Mouse (Mus musculus) layer of hippocampus, postnatal 25 days (tissue): Measurements from ENCODE around the gene Uqcc3. TPM values are rescaled to one million over a fixed set of nuclear protein-coding genes. Genes with fewer than 3 reads are reported as not detected.
"Not testable (repeated sequence)": the region's sequence is repeated elsewhere in the genome, so short reads cannot be mapped to it uniquely, and the experiment has no call there.

Experiments used
- DNase-seq, 2 experiments: peaks; one replicate each; pipeline ENCODE4 v3.0.0; 2022; ENCODE audit warnings: mixed read lengths in 2 of 2, low spot score in 1 of 2; ENCODE audit errors: extremely low spot score in 1 of 2
- total RNA-seq, 2 experiments: library from RNA; stranded (reverse); gene quantifications; 2 replicates each; pipeline ENCODE4 v1.2.3; 2021

Uqcc3 gene
- total RNA-seq, 2 experiments from 2014 or later: 31.2 to 36.4 TPM

DNA sequence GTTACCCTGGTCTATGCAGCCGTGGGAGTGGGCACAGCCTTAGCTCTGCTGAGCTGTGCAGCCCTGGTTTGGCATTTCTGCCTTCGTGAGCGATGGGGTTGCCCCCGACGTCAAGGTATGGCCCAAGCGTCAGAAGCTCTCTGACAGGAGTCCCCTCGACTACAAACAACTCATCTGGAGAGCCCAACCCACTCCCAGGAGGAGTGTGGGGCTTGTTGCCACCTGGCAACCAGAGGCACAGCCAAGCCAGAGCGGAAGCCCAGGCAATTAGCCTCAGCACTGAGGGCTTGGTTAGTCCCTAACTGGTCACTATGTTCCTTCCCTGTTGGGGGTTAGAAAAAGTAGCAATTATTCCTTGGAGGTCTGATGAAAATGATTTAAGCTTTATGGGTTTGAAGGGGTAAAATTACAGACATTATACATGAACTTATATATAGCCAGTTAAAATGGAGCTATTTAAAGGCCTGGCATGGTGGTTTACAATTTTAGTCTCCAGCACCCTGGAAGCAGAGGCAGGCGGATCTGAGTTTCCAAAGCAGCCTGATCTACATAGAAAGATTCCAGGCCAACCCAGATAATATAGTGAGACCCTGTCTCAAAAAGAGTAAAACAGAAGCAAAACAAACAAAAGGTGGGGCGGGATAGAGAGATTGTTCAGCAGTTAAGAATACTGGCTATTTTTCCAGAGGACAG lies 28.3 kb downstream of the Uqcc3 start:
- no peak for DNase-seq

DNA sequence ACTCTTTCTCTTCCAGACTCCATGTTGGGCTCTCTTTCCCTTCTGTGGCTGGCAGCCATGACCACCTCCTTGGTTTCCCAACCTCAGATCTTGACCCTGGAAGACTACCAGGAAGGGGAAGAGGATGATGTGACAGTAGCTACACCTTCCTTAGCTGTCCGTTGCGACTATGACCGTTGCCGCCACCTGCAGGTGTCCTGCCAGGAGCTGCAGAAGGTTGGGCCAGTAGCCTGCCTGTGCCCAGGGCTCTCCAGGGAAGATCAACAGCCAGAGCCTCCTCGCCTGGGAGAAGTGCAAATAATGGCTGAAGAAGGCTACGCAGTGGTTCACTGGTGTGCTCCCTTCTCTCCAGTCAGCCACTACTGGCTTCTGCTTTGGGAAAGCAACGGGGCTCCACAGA lies 29.1 kb downstream of the Uqcc3 start:
- no peak for DNase-seq

DNA sequence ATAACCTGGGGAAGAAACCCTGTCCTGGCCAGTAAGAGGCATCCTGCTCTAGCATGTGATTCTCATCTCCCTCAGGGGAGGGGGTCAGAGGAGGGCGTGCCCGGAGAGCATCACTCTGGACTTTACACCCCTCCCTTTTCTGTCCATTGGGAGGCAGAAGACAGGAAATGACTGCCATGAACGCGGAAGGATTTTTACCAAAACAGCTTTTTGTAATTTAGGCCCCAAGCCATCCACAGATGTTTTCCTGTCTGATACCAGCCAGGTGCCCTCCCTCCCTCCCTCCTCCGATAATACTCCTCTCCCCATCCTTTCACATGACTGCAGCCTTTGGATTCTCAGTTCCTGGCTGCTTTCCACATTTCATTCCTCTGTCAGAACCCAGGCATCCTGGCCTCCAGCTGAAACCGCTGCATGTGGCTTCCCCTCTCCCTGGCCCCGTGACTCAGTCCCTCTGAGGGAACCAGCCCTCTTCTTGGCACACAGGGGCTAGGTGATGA lies 30.3 kb downstream of the Uqcc3 start, which contains the start of gene Lrrn4cl:
Gene Lrrn4cl (plus strand): TSS at position 367 of the 500 bp plus-strand sequence.
- no peak for DNase-seq

DNA sequence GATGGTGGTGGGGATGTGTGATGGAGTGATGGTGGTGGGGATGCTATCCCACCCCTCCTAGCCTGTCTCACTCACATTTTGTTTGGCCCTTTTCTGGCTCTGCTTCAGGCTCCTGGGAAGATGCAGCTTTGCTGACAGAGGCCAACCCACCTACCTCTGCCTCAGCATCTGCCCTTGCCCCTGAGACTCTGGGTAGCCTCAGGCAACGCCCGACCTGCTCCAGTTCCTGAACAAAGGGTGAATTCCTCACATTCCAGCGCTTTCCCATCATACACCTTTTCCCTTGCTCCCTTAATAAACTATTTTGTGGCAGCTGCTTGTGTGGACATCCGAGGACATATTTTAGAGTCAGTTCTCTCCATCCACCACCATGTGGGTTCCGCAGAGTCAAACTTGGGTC lies 32.4 kb downstream of the Uqcc3 start:
- DNase-seq: no peak

DNA sequence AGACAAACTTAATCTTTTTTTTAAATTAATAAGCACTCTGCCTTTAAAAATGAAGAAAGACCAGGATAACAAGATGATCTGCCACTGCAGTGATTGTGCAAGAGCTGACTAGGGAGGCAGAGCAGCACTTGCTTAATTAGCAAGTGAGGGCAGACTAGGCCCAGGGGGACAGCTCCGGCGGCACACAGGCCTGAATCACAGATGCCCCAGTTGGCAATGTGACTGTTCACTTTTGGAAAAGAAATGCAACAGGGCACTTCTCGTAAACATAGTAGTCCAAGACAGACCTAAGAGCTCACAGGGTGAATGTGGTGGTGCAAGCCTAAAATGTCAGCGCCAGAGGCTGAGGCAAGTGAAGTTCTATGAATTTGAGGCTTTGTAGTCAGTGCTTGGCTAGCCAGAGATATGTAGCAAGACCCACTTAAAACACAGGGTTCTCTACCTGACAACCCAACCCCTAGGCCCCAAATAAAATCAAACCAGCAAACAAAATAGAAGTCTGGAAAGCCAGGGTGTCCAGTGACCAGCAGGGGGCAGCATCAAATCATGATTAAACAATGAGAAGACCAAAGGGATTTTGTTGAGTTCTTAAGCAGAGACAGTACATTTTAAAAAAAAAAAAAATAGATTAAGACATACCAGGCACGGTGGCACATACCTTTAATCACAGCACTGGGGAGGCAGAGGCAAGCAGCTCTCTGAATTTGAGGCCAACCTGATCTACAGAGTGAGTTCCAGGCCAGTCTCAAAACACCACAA lies 36.2 kb downstream of the Uqcc3 start:
- peak; percentile 59 to 96 for DNase-seq

DNA sequence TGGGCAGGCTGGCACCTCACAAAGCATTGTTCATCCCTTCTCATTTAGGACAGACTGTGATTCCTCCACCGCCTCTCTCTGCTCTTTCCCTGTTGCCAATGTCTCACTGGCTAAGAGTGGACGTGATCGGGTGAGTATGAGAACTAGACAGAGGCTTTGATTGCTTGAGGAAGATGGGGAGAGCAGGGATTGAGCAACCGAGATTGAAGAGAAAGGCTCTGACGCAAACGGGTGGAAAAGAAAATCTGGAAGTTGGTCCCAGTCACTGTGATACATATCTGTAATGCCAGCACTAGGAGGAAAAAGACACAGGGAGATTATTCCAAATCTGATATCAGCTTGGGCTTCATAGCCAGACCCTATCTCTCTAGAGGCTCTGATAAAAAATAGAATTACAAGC lies 37.8 kb downstream of the Uqcc3 start:
- no peak for DNase-seq

DNA sequence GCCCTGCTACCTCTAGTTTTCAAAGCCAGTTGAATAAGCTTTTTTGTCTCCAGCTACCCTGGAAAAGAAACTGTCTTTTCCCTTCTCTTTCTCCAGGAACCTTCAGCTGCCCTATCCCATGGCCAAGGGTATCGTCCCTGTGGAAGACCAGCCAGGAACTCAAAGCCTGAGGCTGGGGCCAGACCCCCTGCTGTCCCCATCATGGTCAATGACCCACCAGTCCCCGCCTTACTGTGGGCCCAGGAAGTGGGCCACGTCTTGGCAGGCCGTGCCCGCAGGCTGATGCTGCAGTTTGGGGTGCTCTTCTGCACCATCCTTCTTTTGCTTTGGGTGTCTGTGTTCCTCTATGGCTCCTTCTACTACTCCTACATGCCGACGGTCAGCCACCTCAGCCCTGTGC lies 39.7 kb downstream of the Uqcc3 start:
- no peak for DNase-seq

DNA sequence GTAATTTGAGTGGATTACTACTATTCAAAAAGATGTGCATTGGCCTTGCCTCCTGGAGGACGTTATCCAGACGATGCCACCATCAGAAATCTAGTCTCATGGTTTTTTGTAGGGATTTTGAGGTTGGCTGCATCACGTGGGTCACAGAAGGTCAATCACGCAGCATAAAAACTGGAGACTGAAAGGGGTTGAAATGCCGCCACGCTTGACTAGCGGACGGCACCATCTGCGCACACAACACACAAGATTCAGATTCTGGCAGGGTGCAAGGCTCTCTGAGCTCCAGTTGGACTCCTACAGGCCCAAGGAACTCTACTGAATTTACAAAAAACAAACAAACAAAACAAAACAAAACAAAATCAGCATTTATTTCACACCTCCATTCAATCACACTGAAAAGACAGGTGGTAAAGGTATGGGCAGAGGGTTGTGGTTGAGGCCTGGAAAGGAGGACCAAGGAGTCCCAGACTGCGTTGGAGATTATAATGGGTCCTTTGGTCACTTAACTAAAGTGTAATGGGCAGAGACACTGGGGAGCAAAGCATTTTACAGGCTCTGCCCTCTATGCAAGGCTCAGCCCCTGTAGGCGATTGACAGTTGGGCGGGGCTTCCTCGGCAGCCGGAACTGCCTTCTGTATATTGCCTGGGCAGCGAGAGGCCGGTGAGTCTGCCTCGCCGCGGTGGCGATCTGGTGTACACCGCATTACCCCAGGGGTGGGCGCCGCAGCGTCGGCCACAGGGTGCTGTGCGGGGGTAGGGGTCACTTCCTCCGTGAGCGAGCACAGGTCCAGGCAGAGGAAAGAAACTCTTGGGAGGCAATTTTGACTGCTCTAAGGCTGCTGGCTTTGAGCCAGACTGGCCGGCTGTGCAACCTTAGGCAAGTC lies 40.6 kb downstream of the Uqcc3 start:
- peak; percentile 57 to 60 for DNase-seq

DNA sequence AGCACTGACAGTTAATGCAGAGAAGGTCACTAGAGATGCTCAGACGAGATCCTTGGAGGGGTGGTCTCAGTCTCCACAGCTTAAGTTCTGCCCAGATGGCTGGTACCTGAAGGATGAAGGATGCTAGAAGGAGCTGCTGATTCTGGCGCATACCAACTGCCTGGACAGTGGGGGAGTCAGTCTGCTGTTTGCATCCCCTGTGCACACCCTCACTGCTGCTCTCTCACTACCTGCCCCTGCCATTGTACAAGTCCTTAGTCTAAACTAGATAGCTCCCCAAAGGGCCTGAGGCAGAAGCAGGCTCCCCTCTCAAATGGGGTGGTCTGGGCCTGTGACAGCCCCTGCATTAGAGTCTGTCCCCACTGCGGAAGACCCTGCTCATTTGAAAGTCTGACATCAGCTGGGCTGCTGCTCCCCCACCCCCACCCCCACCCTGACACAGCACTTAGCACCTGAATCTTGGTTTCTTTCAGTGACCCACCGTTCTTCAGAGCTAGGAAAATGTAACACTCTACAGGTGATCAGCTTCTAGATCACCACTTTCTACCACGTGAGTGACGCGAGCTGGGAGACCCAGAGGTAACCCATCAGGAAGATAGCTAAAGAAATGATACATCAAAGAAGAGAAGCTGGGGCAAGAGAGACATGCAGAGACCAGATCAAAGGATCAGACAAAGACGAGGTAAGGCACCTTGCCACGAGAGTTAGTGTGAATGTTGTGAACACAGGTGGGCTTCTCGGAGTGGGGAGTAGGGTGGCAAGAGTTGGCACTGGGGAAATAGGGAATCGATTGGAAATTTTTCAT lies 41.4 kb downstream of the Uqcc3 start, which contains the start of gene Gng3:
Gene Gng3 (minus strand): TSS at position 92 of the 805 bp plus-strand sequence.
- peak; percentile 55 to 64 for DNase-seq

DNA sequence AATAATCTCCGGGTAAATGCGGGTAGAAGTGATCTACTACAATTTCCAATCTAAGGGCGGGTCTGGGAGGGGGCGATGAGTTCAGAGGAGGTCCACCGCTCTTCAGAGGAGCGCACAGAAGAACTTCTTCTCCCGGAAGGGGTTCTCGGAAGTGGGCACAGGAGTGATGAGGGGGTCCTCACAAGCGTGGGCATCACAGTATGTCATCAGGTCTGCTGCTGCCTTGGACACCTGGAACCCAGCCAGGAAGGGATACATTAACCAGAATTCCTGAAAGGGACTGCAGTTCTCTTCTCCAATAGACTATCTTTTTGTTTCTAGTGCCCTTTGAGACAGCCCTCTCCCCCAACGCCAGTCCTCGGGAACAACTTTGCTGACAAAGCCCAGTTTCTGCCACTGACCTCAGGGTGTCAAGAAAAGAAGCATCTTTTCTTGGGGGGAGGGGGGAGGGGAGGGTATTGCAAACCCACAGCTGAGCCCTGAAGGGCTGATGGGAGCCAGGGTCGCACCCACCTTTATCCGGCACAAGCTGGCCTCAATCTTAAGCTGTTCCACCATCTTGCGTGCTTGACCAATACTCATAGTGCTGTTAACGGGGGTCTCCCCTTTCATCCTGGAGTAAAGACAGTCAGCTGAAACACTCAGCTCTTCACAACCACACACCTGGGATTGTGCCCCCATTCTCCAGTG lies 42.5 kb downstream of the Uqcc3 start:
- peak in 1 of 2 experiments; percentile 52 for DNase-seq

DNA sequence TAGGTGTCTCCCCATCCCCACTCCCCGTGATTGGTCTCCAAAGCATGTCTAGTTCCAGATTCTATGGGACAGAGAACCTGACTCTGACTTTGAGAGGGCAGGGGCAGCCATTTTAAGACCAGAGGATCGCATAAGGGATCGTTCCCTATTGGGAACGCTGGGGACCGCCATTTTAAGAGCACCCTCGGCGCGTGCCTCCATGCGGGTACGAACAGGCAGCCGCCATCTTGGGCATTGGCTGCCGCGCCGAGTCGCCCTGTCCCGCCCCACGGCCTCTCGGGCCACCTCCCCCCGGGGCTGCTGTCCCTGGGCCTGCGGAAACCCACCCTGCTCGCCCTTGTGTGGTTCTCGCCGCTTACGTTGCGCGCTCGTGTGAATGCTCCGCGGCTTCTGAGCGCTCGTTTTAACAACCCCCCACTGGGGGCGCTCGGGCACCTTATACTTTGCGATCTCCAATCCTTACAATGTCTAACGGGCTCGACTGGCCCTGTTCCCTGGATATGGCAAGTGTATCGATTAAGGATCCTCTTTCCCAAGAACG lies 43.4 kb downstream of the Uqcc3 start, which contains the start of gene Bscl2:
Gene Bscl2 (plus strand): TSS at position 217 of the 541 bp plus-strand sequence.
- DNase-seq: peak; percentile 79 to 83

DNA sequence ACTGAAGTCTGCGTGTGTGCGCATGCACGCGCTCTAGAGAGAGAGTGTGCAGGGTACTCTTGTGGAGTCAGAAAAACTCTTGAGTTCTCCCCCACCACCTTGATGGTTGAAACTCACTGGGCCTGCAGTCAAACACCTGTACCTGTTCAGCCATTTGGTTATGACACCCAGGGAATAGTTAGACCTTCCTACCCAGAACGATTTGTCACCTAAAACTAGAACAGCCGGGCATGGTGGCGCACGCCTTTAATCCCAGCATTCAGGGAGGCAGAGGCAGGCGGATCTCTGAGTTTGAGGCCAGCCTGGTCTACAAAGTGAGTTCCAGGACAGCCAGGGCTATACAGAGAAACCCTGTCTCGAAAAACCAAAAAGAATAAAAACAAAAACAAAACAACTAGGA lies 44.4 kb downstream of the Uqcc3 start:
- DNase-seq: not testable (repeated sequence)

DNA sequence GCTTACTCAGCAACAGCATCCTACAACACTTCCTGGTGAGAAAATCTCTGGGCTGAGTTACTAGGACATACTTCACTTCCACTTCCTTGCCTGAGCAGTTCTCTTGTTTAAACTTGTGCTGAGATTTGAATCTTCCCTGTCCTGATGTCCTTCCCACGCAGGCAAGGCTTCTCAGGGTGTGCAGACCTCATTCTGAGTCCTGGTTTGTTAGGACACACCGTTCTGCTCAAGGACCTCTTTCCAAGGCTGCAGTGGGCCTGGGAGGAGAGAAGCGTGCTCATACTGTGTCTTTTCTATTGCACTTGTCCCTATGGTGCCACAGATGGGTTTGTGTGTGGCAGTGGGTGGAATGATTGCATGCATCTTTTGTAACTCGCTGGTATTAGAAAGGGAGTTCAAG lies 47.8 kb downstream of the Uqcc3 start:
- DNase-seq: no peak

DNA sequence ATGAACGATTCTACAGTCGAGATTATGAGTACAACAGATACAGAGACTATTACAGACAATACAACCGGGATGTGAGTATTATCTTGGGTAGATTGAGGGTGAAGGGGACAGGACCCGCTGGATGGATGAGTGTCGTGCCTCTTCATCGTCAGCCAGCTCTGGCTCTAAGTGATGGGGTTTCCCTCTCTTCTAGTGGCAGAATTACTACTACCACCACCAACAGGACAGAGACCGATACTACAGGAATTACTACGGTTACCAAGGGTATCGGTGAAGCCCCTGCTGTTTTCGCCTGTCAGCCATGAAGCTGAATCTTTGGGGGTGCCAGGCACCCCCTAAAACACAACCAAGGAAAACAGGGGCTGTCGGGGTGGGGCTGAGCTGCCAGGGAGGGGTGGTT lies 49.5 kb downstream of the Uqcc3 start:
- DNase-seq: no peak

DNA sequence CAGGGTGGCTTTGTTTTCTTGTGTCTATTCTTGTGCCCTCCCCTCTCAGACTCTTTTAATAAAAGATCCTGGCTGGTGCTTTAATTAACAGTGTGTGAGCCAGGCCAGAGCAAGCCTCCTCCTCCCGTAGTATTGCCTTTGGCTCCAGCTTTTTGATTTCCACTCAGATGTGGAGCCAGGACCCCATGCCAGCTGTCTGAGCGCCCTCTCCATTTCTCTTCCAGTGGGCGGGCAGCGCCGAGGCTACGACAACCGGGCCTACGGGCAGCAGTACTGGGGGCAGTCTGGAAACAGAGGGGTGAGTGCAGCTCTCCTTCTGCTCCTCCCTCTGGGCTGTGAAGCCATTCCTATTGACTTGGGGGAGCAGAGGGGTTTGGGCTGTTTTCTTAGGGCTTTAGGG lies 50.1 kb downstream of the Uqcc3 start:
- DNase-seq: no peak
